Mouse (Mus musculus) testis, adult 2 months (tissue): ENCODE results near the gene Fkbp5.

Experiments
- CTCF ChIP-seq: fragments of 200-500 bp; IDR thresholded peaks from 2 replicates; pipeline ENCODE4 v1.5.1; 2012; ENCODE audit warnings: low read depth, mild to moderate bottlenecking, inconsistent platforms, low read length, moderate library complexity; ENCODE audit not compliant: control insufficient read depth, insufficient read depth, insufficient replicate concordance
- POLR2A ChIP-seq: fragments of 200-500 bp; IDR thresholded peaks from 2 replicates; pipeline ENCODE4 v1.6.1; 2012; ENCODE audit warnings: low read depth, mild to moderate bottlenecking, inconsistent platforms, low read length, moderate library complexity; ENCODE audit not compliant: control insufficient read depth

DNA sequence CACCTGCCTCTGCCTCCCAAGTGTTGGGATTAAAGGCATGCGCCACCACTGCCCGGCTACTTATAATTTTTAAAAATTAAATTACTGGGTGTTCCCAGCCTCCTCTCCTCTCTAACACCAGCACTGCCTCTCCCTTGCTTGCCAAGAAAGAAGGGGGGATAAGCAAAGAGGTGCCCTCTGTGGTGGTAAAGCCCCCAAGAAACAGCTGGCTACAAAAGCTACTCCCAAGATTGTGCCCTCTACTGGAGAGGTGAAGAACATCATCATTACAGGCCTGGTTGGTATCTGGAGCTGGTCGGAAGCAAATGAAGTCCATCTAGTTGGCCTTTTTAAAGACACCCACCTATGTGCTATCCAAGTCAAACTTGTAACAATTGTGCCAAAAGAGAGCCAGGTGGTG lies 2.5 kb upstream of the Fkbp5 start:
- no peak for TF ChIP-seq CTCF
- TF ChIP-seq POLR2A: no peak
